Mouse (Mus musculus) liver, adult 2 months (tissue): ENCODE results near the gene Pom121l2.

Experiments used
- CTCF ChIP-seq: fragments of 200-500 bp; IDR thresholded peaks from 2 replicates; pipeline ENCODE4 v1.5.1; 2011; ENCODE audit warnings: low read depth, low read length, control low read depth
- POLR2A ChIP-seq: fragments of 200-500 bp; IDR thresholded peaks from 2 replicates; pipeline ENCODE4 v1.6.1; 2011; ENCODE audit warnings: low read length, control low read depth; ENCODE audit not compliant: insufficient read depth; ENCODE audit errors: extremely low read depth

DNA sequence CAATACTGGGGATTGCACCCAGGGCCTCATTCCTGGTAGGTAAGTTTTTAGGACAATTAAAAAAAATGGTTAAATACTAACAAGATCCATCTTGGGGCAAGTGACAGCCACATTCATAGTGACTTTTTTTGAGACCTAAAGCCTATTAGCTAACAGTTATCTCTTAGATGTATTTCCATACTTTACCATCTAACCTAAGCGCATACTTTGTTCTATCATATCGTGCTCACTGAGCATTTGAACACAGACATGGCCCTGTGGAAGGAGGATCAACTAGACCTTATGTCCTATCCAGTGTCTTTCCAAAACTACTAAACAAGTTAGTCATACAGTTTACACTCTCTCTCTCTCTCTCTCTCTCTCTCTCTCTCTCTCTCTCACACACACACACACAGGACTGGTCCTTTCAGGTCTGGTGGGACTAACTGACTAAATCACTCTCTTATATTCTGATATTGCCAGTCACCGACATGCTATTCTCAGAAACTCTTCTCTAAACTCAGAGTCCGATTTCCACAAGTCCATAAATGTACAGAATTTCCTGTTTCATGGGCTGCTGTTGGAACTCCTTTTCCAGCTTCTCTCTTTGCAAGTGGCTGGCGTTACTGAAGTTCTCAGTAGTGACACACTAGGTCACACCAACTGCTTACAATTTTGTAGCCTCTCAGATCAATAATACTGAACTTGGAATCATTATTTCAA is 52.9 kb downstream of the Pom121l2 start:
- no peak for TF ChIP-seq POLR2A
- TF ChIP-seq CTCF, result no peak
